Mouse (Mus musculus): ENCODE measurements around the gene Nxpe3.

DNA sequence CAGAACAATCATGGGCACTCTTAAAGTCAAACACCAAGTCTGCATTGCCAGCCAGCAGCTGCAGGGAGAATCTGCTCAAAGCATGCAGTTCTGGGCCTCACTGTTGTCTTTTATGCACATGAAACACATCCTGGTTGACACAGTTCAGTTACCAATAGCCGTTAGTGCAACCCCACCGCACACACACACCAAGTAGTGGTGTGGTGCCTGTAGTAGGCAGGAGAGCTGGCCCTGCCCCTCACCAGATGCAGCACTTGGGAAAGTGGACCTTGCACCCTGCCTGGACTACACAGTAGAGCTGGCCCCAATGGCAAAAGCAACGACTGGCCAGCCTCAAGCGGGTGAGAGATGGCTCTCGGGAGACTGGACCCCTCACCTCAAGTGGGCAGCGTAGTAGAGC, 44.6 kb upstream of the Nxpe3 start:
- no peak for TF ChIP-seq CTCF (IDR thresholded peaks at IDR 0.05; ENCODE audit: borderline replicate concordance, insufficient read depth, low read length)
- no peak for TF ChIP-seq POLR2A (IDR thresholded peaks at IDR 0.05; ENCODE audit: low read depth, low read length)
